Mouse (Mus musculus) liver, adult 2 months (tissue): ENCODE data around the gene Dcpp2. TPM values are rescaled to one million over a fixed set of nuclear protein-coding genes. Genes with fewer than 3 reads are reported as not detected.

ENCODE experiments used
- DNase-seq: peaks from one replicate; pipeline ENCODE4 v3.0.0-alpha.2; 2011; ENCODE audit warnings: low read depth, low spot score; ENCODE audit errors: extremely low read depth
- H3K27ac ChIP-seq: fragments of 200-500 bp; replicated peaks from 2 replicates; pipeline ENCODE4 v1.5.1; 2012; ENCODE audit warnings: low read depth, mild to moderate bottlenecking, control low read depth, inconsistent platforms, low read length; ENCODE audit not compliant: insufficient read depth
- H3K27me3 ChIP-seq: fragments of 200-500 bp; 2 replicates; pipeline ENCODE4 v1.6.1; 2012; ENCODE audit warnings: mild to moderate bottlenecking, moderate library complexity, low read length, inconsistent platforms; ENCODE audit not compliant: control insufficient read depth, insufficient read depth
- H3K36me3 ChIP-seq: fragments of 200-500 bp; 2 replicates; pipeline ENCODE4 v1.6.1; 2012; ENCODE audit warnings: low read length, inconsistent platforms; ENCODE audit not compliant: control insufficient read depth, insufficient read depth
- H3K4me1 ChIP-seq: fragments of 200-500 bp; 2 replicates; pipeline ENCODE4 v1.6.1; 2011; ENCODE audit warnings: low read length; ENCODE audit not compliant: control insufficient read depth, insufficient read depth
- H3K4me3 ChIP-seq: fragments of 200-500 bp; 2 replicates; pipeline ENCODE4 v1.5.1; 2011; ENCODE audit warnings: low read depth, mild to moderate bottlenecking, control low read depth, low read length, moderate library complexity; ENCODE audit not compliant: insufficient read depth
- H3K79me2 ChIP-seq: fragments of 200-500 bp; 2 replicates; pipeline ENCODE4 v1.6.1; 2012; ENCODE audit warnings: inconsistent platforms, mild to moderate bottlenecking, low read length, moderate library complexity; ENCODE audit not compliant: control insufficient read depth, insufficient read depth
- H3K9ac ChIP-seq: fragments of 200-500 bp; 2 replicates; pipeline ENCODE4 v1.6.1; 2012; ENCODE audit warnings: low read depth, mild to moderate bottlenecking, control low read depth, inconsistent platforms, low read length
- CTCF ChIP-seq: fragments of 200-500 bp; IDR thresholded peaks from 2 replicates; pipeline ENCODE4 v1.5.1; 2011; ENCODE audit warnings: low read depth, low read length, control low read depth
- POLR2A ChIP-seq: fragments of 200-500 bp; IDR thresholded peaks from 2 replicates; pipeline ENCODE4 v1.6.1; 2011; ENCODE audit warnings: low read length, control low read depth; ENCODE audit not compliant: insufficient read depth; ENCODE audit errors: extremely low read depth
- WGBS: fragments of 180-500 bp; shearing (Covaris S2); methylation state at CpG from one replicate; pipeline ENCODE4 v1.1.7; 2018; 5-methylcytosine and 5-hydroxymethylcytosine counted together
- polyA plus RNA-seq: library from polyadenylated mRNA; depleted of rRNA; stranded (reverse); fragments of >200 nt; gene quantifications from 2 replicates; pipeline ENCODE4 v1.2.3, GENCODE M21; 2012
- total RNA-seq: library from RNA; depleted of rRNA; stranded (reverse); fragments of >200 nt; gene quantifications from 2 replicates; pipeline ENCODE4 v1.2.3, GENCODE M21; 2014

Dcpp2 gene
- total and polyA plus RNA-seq, 2 experiments: not detected

GRCm38 (mm10) chr17:23850028-23850427 is 30.7 kb upstream of the Dcpp2 start:
- H3K27ac ChIP-seq: no peak overlapping the region
- WGBS: 71% methylated on average over 2 of the region's 2 CpGs

GRCm38 (mm10) chr17:23850853-23851749 is 29.6 kb upstream of the Dcpp2 start:
- DNase-seq: peak; percentile 51
- no peak overlapping the region for H3K27ac ChIP-seq
- H3K36me3 ChIP-seq: no peaks in the 10 kb centered on the region

More at GRCm38 (mm10) chr17:23850028-23850427, 30.7 kb upstream of the Dcpp2 start:
- Histone ChIP-seq H3K9ac (no peak overlapping the region), H3K4me1 (no peaks in the 10 kb centered on the region), H3K79me2 (no peaks in the 10 kb centered on the region), H3K27me3 (no peaks in the 10 kb centered on the region), H3K36me3 (no peaks in the 10 kb centered on the region), H3K4me3 (no peak overlapping the region)
- DNase-seq: no peak
- TF ChIP-seq CTCF (no peak), POLR2A (no peak)

DNA sequence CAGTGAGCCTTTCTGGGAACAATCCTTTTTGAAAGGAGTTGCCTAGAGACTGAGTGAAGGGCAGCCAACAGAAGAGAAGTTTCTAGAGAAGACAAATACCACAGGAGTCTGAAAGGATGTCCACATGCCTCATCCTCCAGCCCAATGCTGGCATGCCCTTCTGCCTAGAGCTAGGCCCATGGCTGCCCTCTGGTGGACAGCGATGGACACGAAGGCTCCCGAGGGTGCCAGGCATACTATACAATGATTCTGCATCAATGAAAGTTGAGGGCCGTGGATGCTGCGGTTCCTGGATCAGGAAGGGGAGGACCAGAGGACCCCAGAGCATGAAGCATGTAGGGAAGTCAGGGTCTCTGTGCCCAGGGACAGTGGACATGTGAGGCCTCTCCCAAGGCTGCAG is 27.4 kb upstream of the Dcpp2 start:
- Histone ChIP-seq H3K4me3 (no peak overlapping the region), H3K27ac (no peak overlapping the region), H3K79me2 (no peaks in the 10 kb centered on the region), H3K27me3 (no peaks in the 10 kb centered on the region), H3K9ac (no peak overlapping the region), H3K36me3 (no peaks in the 10 kb centered on the region), H3K4me1 (no peaks in the 10 kb centered on the region)
- WGBS: 39% methylated on average over 5 of the region's 5 CpGs
- TF ChIP-seq POLR2A: no peak
- TF ChIP-seq CTCF: peak; percentile 88
- peak; percentile 19 for DNase-seq

More at GRCm38 (mm10) chr17:23850853-23851749, 29.6 kb upstream of the Dcpp2 start:
- TF ChIP-seq POLR2A (no peak), CTCF (peak; percentile 74)
- WGBS: 52% methylated on average over 18 of the region's 19 CpGs
- Histone ChIP-seq H3K4me3 (no peak overlapping the region), H3K79me2 (no peaks in the 10 kb centered on the region), H3K9ac (no peak overlapping the region), H3K4me1 (no peaks in the 10 kb centered on the region), H3K27me3 (no peaks in the 10 kb centered on the region)

- H3K4me3 ChIP-seq: no peak overlapping the region
- no peaks in the 10 kb centered on the region for H3K79me2 ChIP-seq
- H3K36me3 ChIP-seq: no peaks in the 10 kb centered on the region
- TF ChIP-seq CTCF (no peak), POLR2A (no peak)
- no peak overlapping the region for H3K27ac ChIP-seq
- H3K27me3 ChIP-seq: no peaks in the 10 kb centered on the region
- no peak for DNase-seq
- no peak overlapping the region for H3K9ac ChIP-seq
- no peaks in the 10 kb centered on the region for H3K4me1 ChIP-seq
- 90% methylated on average over 10 of the region's 10 CpGs for WGBS
Measured at GRCm38 (mm10) chr17:23854229-23854765, 26.4 kb upstream of the Dcpp2 start.

DNA sequence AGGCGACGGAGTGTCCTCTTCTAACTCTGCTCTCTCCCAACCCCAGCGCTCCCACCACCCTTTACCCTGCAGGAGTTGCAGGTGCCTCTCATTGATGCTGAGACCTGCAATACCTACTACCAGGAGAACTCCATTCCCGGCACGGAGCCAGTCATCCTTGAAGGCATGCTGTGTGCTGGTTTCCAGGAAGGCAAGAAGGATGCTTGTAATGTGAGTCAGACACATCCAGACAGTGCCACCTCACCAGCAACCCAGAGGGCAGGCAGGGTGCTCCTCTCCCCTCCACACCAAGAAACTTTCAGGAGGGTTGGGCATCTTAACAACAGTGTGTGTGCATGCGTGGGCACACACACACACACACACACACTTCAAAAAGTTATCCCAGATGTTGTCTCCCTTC is 23.5 kb upstream of the Dcpp2 start:
- Histone ChIP-seq H3K79me2 (no peaks in the 10 kb centered on the region), H3K27me3 (no peaks in the 10 kb centered on the region), H3K36me3 (no peaks in the 10 kb centered on the region), H3K4me1 (no peaks in the 10 kb centered on the region), H3K9ac (no peak overlapping the region), H3K27ac (no peak overlapping the region), H3K4me3 (no peak overlapping the region)
- TF ChIP-seq CTCF (no peak), POLR2A (no peak)
- 95% methylated on average over 6 of the region's 6 CpGs for WGBS
- DNase-seq: no peak

DNA sequence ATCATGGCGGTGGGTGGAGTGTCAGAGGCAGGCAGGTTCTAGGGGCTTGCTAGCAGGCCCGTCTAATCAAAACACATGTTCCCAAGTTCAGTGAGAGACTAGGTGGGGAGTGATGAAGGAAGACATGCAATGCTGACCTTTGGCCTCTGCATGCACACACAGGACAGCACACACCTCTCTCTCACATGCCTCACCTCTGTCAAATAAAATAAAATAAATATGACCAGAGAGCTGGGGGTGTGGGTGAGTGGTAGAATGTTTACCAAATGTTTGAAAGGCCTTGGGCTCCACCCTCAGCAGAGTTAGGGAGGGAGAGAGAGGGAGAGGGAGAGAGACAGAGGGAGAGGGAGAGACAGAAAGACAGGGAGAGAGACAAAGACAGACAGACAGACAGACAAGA is 22.8 kb upstream of the Dcpp2 start:
- Histone ChIP-seq H3K27me3 (no peaks in the 10 kb centered on the region), H3K4me3 (no peak overlapping the region), H3K4me1 (no peaks in the 10 kb centered on the region), H3K79me2 (no peaks in the 10 kb centered on the region), H3K36me3 (no peaks in the 10 kb centered on the region), H3K27ac (no peak overlapping the region), H3K9ac (no peak overlapping the region)
- WGBS: 76% methylated on average over 2 of the region's 2 CpGs
- DNase-seq: no peak
- TF ChIP-seq POLR2A (no peak), CTCF (no peak)
